Mouse (Mus musculus) cerebellum, adult 2 months (tissue): ENCODE data around the gene Donson. TPM values are rescaled to one million over a fixed set of nuclear protein-coding genes. Genes with fewer than 3 reads are reported as not detected.

Experiments
- DNase-seq, 2 experiments: peaks; one replicate each; pipeline ENCODE4 v3.0.0; 2021
- H3K27ac ChIP-seq: fragments of 200-500 bp; 2 replicates; pipeline ENCODE4 v1.5.1; 2012; ENCODE audit warnings: low read length, control low read depth, inconsistent platforms; ENCODE audit not compliant: insufficient read depth
- H3K27me3 ChIP-seq: fragments of 200-500 bp; 2 replicates; pipeline ENCODE4 v1.6.1; 2012; ENCODE audit warnings: inconsistent platforms, mild to moderate bottlenecking, low read length, moderate library complexity; ENCODE audit not compliant: control insufficient read depth, insufficient read depth
- H3K4me1 ChIP-seq: fragments of 200-500 bp; 2 replicates; pipeline ENCODE4 v1.6.1; 2011; ENCODE audit warnings: low read length; ENCODE audit not compliant: control insufficient read depth, insufficient read depth
- H3K4me3 ChIP-seq: fragments of 200-500 bp; replicated peaks from 2 replicates; pipeline ENCODE3; 2011; ENCODE audit warnings: mild to moderate bottlenecking, low read depth, low read length, control low read depth; ENCODE audit not compliant: insufficient read depth
- CTCF ChIP-seq: fragments of 200-500 bp; IDR thresholded peaks from 2 replicates; pipeline ENCODE4 v1.5.1; 2011; ENCODE audit warnings: low read depth, mild to moderate bottlenecking, control low read depth, low read length, moderate library complexity, borderline replicate concordance; ENCODE audit not compliant: insufficient read depth
- POLR2A ChIP-seq: fragments of 200-500 bp; IDR thresholded peaks from 2 replicates; pipeline ENCODE4 v1.6.1; 2011; ENCODE audit warnings: low read length, control low read depth, borderline replicate concordance; ENCODE audit not compliant: insufficient read depth
- WGBS: fragments of 180-500 bp; shearing (Covaris S2); methylation state at CpG from one replicate; pipeline ENCODE4 v1.1.7; 2018; 5-methylcytosine and 5-hydroxymethylcytosine counted together
- polyA plus RNA-seq: library from polyadenylated mRNA; depleted of rRNA; stranded (reverse); fragments of >200 nt; gene quantifications from 2 replicates; pipeline ENCODE4 v1.2.3, GENCODE M21; 2012; rRNA removed

Gene Donson
- polyA plus RNA-seq, 1 experiment: 29.6 TPM

- no peak for DNase-seq
- Histone ChIP-seq H3K4me1 (no peaks in the 10 kb centered on the region), H3K27me3 (no peaks in the 10 kb centered on the region), H3K4me3 (no peak overlapping the region), H3K27ac (no peak overlapping the region)
- TF ChIP-seq POLR2A (no peak), CTCF (no peak)
- WGBS: 75% methylated on average over 1 of the region's 1 CpGs
Measured at GRCm38 (mm10) chr16:91630584-91630983, 58.0 kb downstream of the Donson start.

DNA sequence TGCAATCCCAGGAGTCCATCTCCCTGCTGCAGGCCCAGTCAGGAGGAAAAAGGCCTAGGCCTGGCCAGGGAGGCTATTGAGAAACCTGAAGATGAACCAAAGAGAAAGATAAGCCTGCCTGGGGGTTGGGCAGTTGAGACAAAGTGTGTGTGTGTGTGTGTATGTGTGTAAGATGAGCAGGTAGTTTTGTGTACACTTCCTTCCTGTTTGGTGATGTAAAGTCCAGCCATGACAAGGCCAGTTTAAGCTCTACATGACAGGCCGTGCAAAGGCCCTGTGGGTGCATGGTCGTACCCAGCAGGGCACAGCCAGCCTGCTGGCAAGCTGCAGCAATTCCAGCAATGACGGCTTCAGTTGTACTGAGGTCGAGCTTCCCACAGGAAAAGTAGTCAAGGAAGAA lies 58.8 kb downstream of the Donson start:
- no peak for DNase-seq
- TF ChIP-seq CTCF (no peak), POLR2A (no peak)
- 78% methylated on average over 4 of the region's 4 CpGs for WGBS

DNA sequence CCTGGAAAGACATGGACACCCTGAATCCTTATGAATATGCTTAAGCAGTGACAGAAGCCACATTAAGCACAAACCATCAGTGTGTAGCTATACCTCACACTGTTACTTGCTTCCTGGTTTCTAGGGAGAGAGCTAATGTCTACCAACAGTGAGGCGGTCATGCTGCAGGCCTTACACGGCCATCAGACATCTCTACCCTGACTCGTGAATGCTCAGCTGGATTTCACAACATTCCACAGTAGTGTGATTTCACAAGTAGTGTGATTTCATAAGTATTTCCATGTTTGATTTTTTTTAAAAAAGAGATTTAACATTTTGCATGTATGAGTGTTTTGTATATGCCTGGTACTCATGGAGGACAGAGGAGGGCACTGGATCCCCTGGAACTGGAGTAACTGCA lies 59.9 kb downstream of the Donson start:
- Histone ChIP-seq H3K27ac (no peak overlapping the region), H3K4me3 (no peak overlapping the region), H3K27me3 (no peaks in the 10 kb centered on the region), H3K4me1 (no peaks in the 10 kb centered on the region)
- DNase-seq: no peak
- WGBS: 87% methylated on average over 3 of the region's 3 CpGs
- TF ChIP-seq POLR2A (no peak), CTCF (no peak)

More for the DNA sequence above, 58.8 kb downstream of the Donson start:
- Histone ChIP-seq H3K4me1 (no peaks in the 10 kb centered on the region), H3K4me3 (no peak overlapping the region), H3K27ac (no peak overlapping the region), H3K27me3 (no peaks in the 10 kb centered on the region)

- Histone ChIP-seq H3K27ac (no peak overlapping the region), H3K27me3 (no peaks in the 10 kb centered on the region), H3K4me1 (no peaks in the 10 kb centered on the region), H3K4me3 (no peak overlapping the region)
- 79% methylated on average over 7 of the region's 7 CpGs for WGBS
- TF ChIP-seq POLR2A (no peak), CTCF (no peak)
- DNase-seq: no peak
Measured at GRCm38 (mm10) chr16:91627831-91628230, 60.7 kb downstream of the Donson start.

Other genes with a start within 250 kb of the Donson start
- 31.7 and 32.2 TPM in 2 replicates for gene Ifnar1, start 203.5 kb downstream of the Donson start, polyA plus RNA-seq
- gene Ifngr2, start 141.7 kb downstream of the Donson start, polyA plus RNA-seq: 33.9 and 34.5 TPM in 2 replicates
- gene Tmem50b, start 91.0 kb downstream of the Donson start, polyA plus RNA-seq: 147 and 148 TPM in 2 replicates
- 7.6 and 7.7 TPM in 2 replicates for gene Dnajc28, start 69.7 kb downstream of the Donson start, polyA plus RNA-seq
- gene Gart, start 41.8 kb downstream of the Donson start, polyA plus RNA-seq: 43.0 and 48.5 TPM in 2 replicates
- gene Son, start 41.3 kb downstream of the Donson start, polyA plus RNA-seq: 358 and 366 TPM in 2 replicates
- gene Cryzl1, start 40.2 kb upstream of the Donson start, polyA plus RNA-seq: 104 and 114 TPM in 2 replicates
- gene Itsn1, start 40.5 kb upstream of the Donson start, polyA plus RNA-seq: 67.3 and 68.7 TPM in 2 replicates